Mouse (Mus musculus): ENCODE results near the gene Pdzrn3. TPM values are rescaled to one million over a fixed set of nuclear protein-coding genes. Genes with fewer than 3 reads are reported as not detected.

Gene Pdzrn3
- polyA plus RNA-seq, 1 experiment, result 18.4 TPM

- DNase-seq (ENCODE audit: extremely low spot score in 1 of 2, low spot score in 1 of 2), result no peak
Observed at GRCm38 (mm10) chr6:101296997-101297396, 80.7 kb downstream of the Pdzrn3 start.

GRCm38 (mm10) chr6:101296280-101296679 is 81.4 kb downstream of the Pdzrn3 start:
- DNase-seq (ENCODE audit: extremely low spot score in 1 of 2, low spot score in 1 of 2), result no peak

DNA sequence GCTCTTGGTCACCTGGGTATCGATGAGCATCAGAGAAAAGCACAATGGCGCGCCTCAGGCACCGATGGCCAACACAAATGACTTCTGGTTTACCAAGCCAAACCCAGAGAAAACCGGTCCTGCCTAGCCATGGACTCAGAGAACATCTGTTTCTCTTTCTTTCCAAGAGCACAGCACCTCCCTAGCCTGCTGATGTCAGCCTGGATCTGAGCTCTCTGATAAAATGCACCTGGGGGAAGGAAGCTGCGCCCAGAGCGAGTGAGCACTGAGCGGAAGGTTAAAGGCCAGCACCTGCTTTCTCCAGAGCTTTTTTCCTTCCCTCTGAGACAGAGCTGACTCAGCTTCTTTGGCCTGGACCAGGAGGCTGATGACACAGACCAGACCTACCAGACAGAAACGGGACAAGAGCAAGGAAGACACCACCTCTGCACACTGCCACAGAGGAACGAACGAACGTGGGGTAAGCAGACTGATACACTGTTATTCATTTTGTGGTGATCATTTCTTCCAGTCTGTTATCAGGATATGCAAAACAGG is 84.6 kb downstream of the Pdzrn3 start:
- DNase-seq (ENCODE audit: extremely low spot score in 1 of 2, low spot score in 1 of 2), result no peak

- DNase-seq (ENCODE audit: extremely low spot score in 1 of 2, low spot score in 1 of 2), result no peak
Observed at GRCm38 (mm10) chr6:101291944-101292343, 85.8 kb downstream of the Pdzrn3 start.

GRCm38 (mm10) chr6:101290160-101290559 is 87.5 kb downstream of the Pdzrn3 start:
- DNase-seq (ENCODE audit: extremely low spot score in 1 of 2, low spot score in 1 of 2), result no peak

- DNase-seq (ENCODE audit: extremely low spot score in 1 of 2, low spot score in 1 of 2), result peak in 1 of 2 experiments; percentile 53
Observed at GRCm38 (mm10) chr6:101289428-101289827, 88.3 kb downstream of the Pdzrn3 start.

DNA sequence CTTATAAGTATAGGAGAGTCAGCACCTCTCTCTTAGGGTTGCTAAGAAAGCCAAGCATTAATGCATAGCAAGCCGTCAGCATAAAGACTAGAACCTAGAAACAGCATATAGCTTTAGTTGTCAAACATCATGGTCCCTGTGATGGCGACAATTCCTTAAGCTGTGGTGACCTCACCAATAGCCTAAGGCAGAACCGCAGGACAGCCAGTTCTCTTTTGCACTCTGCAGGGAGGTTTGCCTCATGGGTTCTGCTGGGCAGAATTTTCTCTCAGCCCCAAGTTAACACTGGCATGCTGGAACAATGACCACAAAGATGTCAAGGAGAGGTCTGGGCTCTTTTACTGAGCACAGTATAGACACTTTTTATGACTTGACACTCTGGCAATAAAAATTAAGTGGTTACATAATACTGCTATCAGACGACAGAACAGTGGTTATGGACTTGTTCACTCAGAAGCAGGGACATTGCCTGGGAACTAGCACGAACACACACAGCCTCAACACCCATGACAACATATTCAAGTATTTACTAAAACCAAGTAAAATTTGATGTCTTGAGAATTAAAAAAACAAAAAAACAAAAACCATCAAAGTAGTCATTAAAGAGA is 90.0 kb downstream of the Pdzrn3 start:
- no peak for DNase-seq (ENCODE audit: extremely low spot score in 1 of 2, low spot score in 1 of 2)

- DNase-seq (ENCODE audit: extremely low spot score in 1 of 2, low spot score in 1 of 2), result no peak
Observed at GRCm38 (mm10) chr6:101287077-101287476, 90.6 kb downstream of the Pdzrn3 start.

DNA sequence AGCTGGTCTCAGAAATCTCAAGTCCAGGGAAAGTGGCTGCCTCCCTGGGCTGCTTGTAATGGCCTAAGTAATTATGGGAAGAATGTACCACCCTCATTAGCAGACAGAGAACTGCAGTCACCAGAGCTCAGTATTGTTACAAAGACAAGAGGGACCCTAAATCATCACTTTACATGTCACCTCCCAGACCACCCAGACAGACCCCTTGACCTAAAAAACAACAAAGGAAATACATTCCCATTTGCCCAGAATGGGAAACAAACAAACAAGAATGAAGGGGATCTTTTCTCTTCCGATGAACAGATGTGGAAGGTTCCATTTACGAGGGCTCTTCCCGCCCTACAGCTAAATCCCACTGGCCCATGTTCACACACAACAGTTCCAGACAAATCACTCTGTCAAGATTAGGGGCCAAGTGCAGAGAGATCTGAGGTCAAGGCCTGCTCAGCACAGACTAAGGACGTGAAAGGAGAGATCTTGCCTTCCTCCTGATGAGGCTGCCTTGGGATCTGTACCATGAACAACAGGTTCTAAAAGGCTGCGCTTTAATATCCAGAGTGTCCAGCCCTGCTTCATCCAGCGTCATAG is 93.2 kb downstream of the Pdzrn3 start:
- DNase-seq (ENCODE audit: extremely low spot score in 1 of 2, low spot score in 1 of 2), result no peak

DNA sequence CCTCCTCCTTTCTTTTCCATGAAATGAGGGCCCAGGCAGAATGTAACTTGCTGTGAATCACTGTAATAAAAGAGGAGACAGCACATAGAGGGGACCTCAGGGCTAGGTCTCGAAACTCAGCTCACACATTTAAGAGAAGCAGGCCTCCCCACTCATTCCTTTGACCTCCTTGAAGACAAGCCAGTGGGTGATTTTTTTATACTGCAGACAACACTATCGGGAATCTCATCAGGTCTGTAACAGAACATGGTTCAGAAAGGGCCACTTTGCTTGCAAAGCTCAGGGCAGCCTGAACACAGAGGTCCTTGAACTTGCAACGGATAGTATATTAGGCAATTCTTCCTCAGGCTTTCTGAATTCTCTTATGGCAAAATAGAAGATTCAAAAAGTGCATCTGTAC is 93.8 kb downstream of the Pdzrn3 start:
- DNase-seq (ENCODE audit: extremely low spot score in 1 of 2, low spot score in 1 of 2), result no peak

GRCm38 (mm10) chr6:101281644-101282043 is 96.1 kb downstream of the Pdzrn3 start:
- DNase-seq (ENCODE audit: extremely low spot score in 1 of 2, low spot score in 1 of 2), result no peak

- no peak for DNase-seq (ENCODE audit: extremely low spot score in 1 of 2, low spot score in 1 of 2)
Observed at GRCm38 (mm10) chr6:101280811-101281218, 96.9 kb downstream of the Pdzrn3 start.

GRCm38 (mm10) chr6:101278286-101278932 is 99.3 kb downstream of the Pdzrn3 start:
- peak; percentile 32 to 54 for DNase-seq (ENCODE audit: extremely low spot score in 1 of 2, low spot score in 1 of 2)

DNA sequence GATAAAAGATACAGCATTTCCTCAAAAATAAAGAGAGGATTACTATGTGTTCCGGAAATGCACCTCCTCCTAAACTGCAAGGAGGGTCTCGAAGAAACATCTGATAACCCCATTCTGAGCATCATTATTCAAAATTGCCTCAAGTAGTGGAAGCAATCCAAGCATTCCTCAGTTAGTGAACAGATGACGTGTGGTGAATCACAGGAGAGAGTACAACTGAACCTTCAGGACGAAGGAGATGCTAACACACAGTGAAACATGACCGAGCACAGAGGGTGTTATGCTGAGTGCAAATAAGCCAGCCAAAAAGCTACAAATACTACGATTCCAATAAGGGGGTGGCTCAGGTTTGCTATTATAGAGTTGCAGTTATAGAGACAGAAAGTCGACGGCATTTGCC is 101.4 kb downstream of the Pdzrn3 start:
- DNase-seq (ENCODE audit: extremely low spot score in 1 of 2, low spot score in 1 of 2), result no peak

DNA sequence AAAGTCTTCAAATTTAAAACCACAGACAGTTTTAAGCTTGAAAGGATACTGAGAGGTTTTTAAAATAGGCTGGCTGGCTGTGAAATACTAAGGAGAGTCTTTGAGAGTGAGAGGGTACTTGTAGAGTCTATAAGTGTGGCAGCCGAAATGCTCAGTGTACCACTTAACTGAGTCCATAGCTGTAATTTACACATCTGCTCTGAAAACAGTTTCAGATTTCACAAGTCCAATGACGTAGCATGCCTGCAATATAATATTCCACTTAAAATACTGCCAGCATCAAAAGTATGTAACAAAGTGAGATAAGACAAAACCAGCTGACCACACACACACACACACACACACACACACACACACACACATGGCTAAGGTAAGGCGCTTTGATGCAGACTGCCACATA is 101.9 kb downstream of the Pdzrn3 start:
- no peak for DNase-seq (ENCODE audit: extremely low spot score in 1 of 2, low spot score in 1 of 2)

DNA sequence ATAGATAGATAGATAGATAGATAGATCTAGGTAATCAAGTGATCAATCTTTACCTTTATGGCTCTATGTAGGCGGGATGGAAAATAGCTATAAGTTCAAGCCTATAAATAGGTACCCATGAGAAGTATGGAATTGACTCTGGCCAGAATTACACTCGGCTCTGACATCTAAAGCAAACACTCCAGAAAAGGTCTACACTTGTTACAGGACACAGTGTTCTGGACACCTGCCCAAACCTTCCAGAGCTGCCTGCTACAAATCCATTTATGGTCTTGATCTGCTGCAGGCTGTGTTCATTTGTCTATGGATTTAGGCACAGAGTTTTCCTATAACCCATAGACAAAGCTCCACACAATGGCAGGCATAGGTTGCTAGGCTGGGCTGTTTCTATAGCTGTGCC is 102.9 kb downstream of the Pdzrn3 start:
- DNase-seq (ENCODE audit: extremely low spot score in 1 of 2, low spot score in 1 of 2), result no peak

GRCm38 (mm10) chr6:101272256-101272655 is 105.4 kb downstream of the Pdzrn3 start:
- no peak for DNase-seq (ENCODE audit: extremely low spot score in 1 of 2, low spot score in 1 of 2)

DNA sequence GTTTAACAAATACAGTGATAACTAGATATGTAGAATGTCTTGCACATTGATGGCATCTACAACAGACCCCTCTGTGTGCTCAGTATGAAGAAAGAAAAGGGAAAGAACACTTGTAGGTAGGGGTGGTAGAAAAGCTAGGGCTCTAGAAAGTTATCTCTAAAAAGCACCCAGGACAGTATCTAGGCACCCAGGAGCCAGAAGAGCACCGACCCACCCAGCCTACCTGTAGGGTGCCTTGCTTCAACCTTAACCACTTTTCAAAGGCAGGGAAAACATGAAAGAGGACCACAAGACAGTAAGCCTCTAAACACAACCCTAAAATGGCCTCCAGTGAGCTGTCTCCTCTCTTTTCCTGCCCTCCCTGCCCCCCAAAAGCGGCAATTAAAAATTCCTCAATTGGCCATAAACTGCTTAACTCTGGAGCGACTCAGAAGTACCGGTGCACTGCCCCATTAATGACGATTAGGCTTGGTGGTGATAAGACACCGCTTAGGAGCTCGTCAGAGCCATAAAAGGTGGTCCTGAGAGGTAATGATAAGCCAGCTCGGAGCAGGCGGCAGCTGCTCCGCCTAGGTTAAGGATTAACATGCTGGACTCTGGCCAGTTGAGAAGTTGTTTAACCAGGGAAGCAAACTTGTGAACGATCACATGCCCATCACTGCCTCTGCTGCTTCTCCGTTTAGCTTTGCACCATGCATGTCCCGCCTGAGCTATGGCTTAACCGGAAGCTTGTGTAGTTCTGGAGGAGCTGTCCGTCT is 106.1 kb downstream of the Pdzrn3 start:
- DNase-seq (ENCODE audit: extremely low spot score in 1 of 2, low spot score in 1 of 2), result no peak

- DNase-seq (ENCODE audit: extremely low spot score in 1 of 2, low spot score in 1 of 2), result no peak
Observed at GRCm38 (mm10) chr6:101270095-101270826, 107.4 kb downstream of the Pdzrn3 start.

- no peak for DNase-seq (ENCODE audit: extremely low spot score in 1 of 2, low spot score in 1 of 2)
Observed at GRCm38 (mm10) chr6:101269335-101270094, 108.2 kb downstream of the Pdzrn3 start.

All from frontal cortex, adult 2 months (tissue).